Mouse (Mus musculus): ENCODE measurements around the gene Dmrtc1b. TPM values are rescaled to one million over a fixed set of nuclear protein-coding genes. Genes with fewer than 3 reads are reported as not detected.
"Not testable (repeated sequence)": the region's sequence is repeated elsewhere in the genome, so short reads cannot be mapped to it uniquely, and the experiment has no call there.

Dmrtc1b gene
- not detected in 2 replicates for polyA plus RNA-seq (2016; fragmentation: Nextera tagmentation; extraction: Ambion mirVana)

DNA sequence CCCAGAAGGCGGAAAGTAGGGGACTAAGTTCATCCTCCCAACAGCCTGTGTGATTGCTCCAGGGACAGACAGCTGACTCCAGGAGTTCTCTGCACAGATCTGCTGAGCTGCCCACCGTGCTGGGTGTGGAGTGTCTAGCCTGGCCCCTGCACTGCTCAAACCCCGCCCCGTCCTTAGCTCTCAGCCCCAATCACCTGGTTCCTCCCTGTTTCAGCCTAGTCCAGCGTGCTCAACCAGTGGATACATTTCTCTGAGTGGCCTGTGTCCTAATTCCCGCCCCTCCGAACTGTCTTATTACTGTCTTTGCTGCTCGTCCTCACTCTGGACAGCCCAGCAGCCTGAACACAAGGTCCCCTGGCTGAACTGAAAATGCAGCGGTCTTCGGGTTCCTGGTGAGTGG is at the start of gene Dmrtc1b, which contains the start of gene Gm9112:
TSS of gene Dmrtc1b (plus strand) at position 331 of the 400 bp plus-strand sequence.
TSS of gene Gm9112 (minus strand) at position 101 of the 400 bp plus-strand sequence.
- not testable (repeated sequence) for H3K36me3 ChIP-seq (replicated peaks); DNase-seq (ENCODE audit: low spot score); H3K27ac ChIP-seq (replicated peaks); H3K4me1 ChIP-seq; H3K9me3 ChIP-seq; H3K4me3 ChIP-seq
- peaks cover 51% of the 10 kb centered on the region for H3K27me3 ChIP-seq (replicated peaks; ENCODE audit: low read depth, poor library complexity, severe bottlenecking)
- 78% methylated on average over 10 of the region's 10 CpGs for WGBS

GRCm38 (mm10) chrX:102660712-102661111 is 47.0 kb upstream of the Dmrtc1b start:
- H3K27me3 ChIP-seq (replicated peaks; ENCODE audit: low read depth, poor library complexity, severe bottlenecking): peaks cover 19% of the 10 kb centered on the region
- H3K4me1 ChIP-seq: no peaks in the 10 kb centered on the region
- H3K36me3 ChIP-seq (replicated peaks): no peaks in the 10 kb centered on the region
- no peaks in the 10 kb centered on the region for H3K9me3 ChIP-seq
- no peak overlapping the region for H3K27ac ChIP-seq (replicated peaks)
- H3K4me3 ChIP-seq: no peak overlapping the region
- DNase-seq (ENCODE audit: low spot score): no peak
- WGBS: 22% methylated on average over 3 of the region's 3 CpGs

- 85% methylated on average over 2 of the region's 2 CpGs for WGBS
These were observed 41.0 kb upstream of the Dmrtc1b start for GRCm38 (mm10) chrX:102666641-102667040.

DNA sequence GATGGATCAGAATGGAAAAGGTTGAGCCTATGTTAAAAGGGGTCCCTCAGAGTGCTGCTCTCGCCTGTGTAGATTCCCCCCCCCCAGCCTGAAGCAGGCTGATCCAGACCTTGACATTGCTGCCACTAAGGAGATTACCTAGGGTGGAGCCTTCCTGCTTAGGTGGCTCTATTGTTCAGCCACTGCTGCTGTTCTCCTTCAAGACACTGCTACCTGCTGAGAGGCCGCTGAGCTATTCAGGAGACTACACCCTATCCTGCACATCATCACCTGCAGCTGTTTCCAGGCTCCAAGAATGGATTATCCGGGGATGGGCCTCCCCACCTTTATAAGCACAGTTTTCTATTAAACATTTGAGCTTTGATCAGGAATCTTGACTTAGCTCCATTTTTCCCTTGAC is 23.0 kb upstream of the Dmrtc1b start:
- not testable (repeated sequence) for H3K36me3 ChIP-seq (replicated peaks); H3K27ac ChIP-seq (replicated peaks); H3K4me3 ChIP-seq; DNase-seq (ENCODE audit: low spot score); H3K4me1 ChIP-seq; H3K9me3 ChIP-seq
- 37% methylated on average over 3 of the region's 3 CpGs for WGBS
- H3K27me3 ChIP-seq (replicated peaks; ENCODE audit: low read depth, poor library complexity, severe bottlenecking): peaks cover 36% of the 10 kb centered on the region

More at GRCm38 (mm10) chrX:102666641-102667040, 41.0 kb upstream of the Dmrtc1b start:
- no peak overlapping the region for H3K27ac ChIP-seq (replicated peaks)
- peaks cover 28% of the 10 kb centered on the region for H3K27me3 ChIP-seq (replicated peaks; ENCODE audit: low read depth, poor library complexity, severe bottlenecking)
- no peak overlapping the region for H3K4me3 ChIP-seq
- no peaks in the 10 kb centered on the region for H3K36me3 ChIP-seq (replicated peaks)
- H3K4me1 ChIP-seq: no peaks in the 10 kb centered on the region
- no peak for DNase-seq (ENCODE audit: low spot score)
- H3K9me3 ChIP-seq: no peaks in the 10 kb centered on the region

- not testable (repeated sequence) for H3K9me3 ChIP-seq; H3K4me1 ChIP-seq; H3K27ac ChIP-seq (replicated peaks); H3K4me3 ChIP-seq; H3K36me3 ChIP-seq (replicated peaks); DNase-seq (ENCODE audit: low spot score)
- peaks cover 39% of the 10 kb centered on the region for H3K27me3 ChIP-seq (replicated peaks; ENCODE audit: low read depth, poor library complexity, severe bottlenecking)
- WGBS: 89% methylated on average over 5 of the region's 5 CpGs
These were observed 20.8 kb upstream of the Dmrtc1b start, which contains the start of gene Gm3880 for GRCm38 (mm10) chrX:102686872-102687271. TSS of gene Gm3880 (minus strand) at chrX:102686972.

- not testable (repeated sequence) for H3K4me3 ChIP-seq; H3K27ac ChIP-seq (replicated peaks); H3K36me3 ChIP-seq (replicated peaks); H3K4me1 ChIP-seq; H3K9me3 ChIP-seq
- peaks cover 52% of the 10 kb centered on the region for H3K27me3 ChIP-seq (replicated peaks; ENCODE audit: low read depth, poor library complexity, severe bottlenecking)
- peak; percentile 19 for DNase-seq (ENCODE audit: low spot score)
- WGBS: 21% methylated on average over 4 of the region's 4 CpGs
These were observed 18.4 kb upstream of the Dmrtc1b start for GRCm38 (mm10) chrX:102689252-102689651.

DNA sequence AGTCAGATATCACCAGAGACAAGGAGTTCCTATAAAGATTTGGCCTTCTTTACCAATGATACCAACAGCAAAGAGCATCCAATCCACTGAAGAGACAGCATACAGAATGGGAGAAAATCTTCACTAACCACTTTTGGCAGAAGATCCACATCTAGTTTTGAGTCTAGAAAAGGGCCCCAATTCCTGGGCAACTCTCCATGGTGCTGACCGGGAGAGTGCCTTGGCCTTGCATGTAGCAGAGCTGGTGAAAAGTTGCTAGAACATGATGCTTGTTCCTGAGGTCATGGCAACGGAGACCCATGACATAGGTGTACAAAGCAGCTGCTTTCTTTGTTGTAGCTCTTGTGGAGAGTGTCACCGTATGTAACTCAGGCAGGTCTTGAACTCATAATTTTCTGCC is 7.0 kb upstream of the Dmrtc1b start:
- H3K4me1 ChIP-seq; H3K4me3 ChIP-seq; H3K27ac ChIP-seq (replicated peaks); H3K36me3 ChIP-seq (replicated peaks); H3K9me3 ChIP-seq: not testable (repeated sequence)
- peak; percentile 28 for DNase-seq (ENCODE audit: low spot score)
- WGBS: 72% methylated on average over 3 of the region's 3 CpGs
- H3K27me3 ChIP-seq (replicated peaks; ENCODE audit: low read depth, poor library complexity, severe bottlenecking): peaks cover 24% of the 10 kb centered on the region

DNA sequence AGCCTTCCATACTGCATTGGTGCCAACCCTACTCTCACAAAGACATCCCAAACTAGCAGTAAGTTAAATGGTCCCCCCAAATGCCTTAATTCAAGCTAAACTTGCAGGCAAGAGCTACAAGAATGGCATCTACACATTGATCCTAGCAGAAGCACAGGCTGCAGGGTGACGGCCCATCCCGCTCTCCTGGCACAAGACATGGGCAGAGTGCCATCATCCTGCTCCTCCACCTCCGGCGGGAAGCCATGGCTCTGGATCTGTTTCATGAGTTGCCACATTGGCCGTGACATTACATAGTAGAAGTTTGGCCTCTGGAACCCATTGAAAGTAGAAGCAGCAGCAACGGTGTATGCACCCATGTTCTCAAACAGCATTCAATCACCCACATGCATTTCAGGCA is 16.6 kb downstream of the Dmrtc1b start:
- not testable (repeated sequence) for H3K4me3 ChIP-seq; DNase-seq (ENCODE audit: low spot score); H3K4me1 ChIP-seq; H3K9me3 ChIP-seq; H3K27ac ChIP-seq (replicated peaks); H3K36me3 ChIP-seq (replicated peaks)
- WGBS: 92% methylated on average over 6 of the region's 6 CpGs
- H3K27me3 ChIP-seq (replicated peaks; ENCODE audit: low read depth, poor library complexity, severe bottlenecking): peaks cover 18% of the 10 kb centered on the region

Other genes starting within 250 kb of the Dmrtc1b start
- 7.8 and 11.5 TPM in 2 replicates for gene Hdac8, start 202.5 kb upstream of the Dmrtc1b start, polyA plus RNA-seq (2016; fragmentation: Nextera tagmentation; extraction: Ambion mirVana)
- gene Phka1, start 63.6 kb upstream of the Dmrtc1b start, polyA plus RNA-seq (2016; fragmentation: Nextera tagmentation; extraction: Ambion mirVana): 9.5 and 10.4 TPM in 2 replicates
- gene Gm3880, start 20.9 kb upstream of the Dmrtc1b start, polyA plus RNA-seq (2016; fragmentation: Nextera tagmentation; extraction: Ambion mirVana): not detected in 2 replicates
- not detected in 2 replicates for gene Gm9112, start 230 bp upstream of the Dmrtc1b start, polyA plus RNA-seq (2016; fragmentation: Nextera tagmentation; extraction: Ambion mirVana)
- gene Dmrtc1c1, start 95.1 kb downstream of the Dmrtc1b start, polyA plus RNA-seq (2016; fragmentation: Nextera tagmentation; extraction: Ambion mirVana): not detected in 2 replicates
- gene Dmrtc1c2, start 146.8 kb downstream of the Dmrtc1b start, polyA plus RNA-seq (2016; fragmentation: Nextera tagmentation; extraction: Ambion mirVana): not detected in 2 replicates
- gene 1700031F05Rik, start 160.1 kb downstream of the Dmrtc1b start, polyA plus RNA-seq (2016; fragmentation: Nextera tagmentation; extraction: Ambion mirVana): not detected in 2 replicates
- 0.39 and 0.43 TPM in 2 replicates for gene Dmrtc1a, start 200.8 kb downstream of the Dmrtc1b start, polyA plus RNA-seq (2016; fragmentation: Nextera tagmentation; extraction: Ambion mirVana)
- gene 1700011M02Rik, start 201.0 kb downstream of the Dmrtc1b start, polyA plus RNA-seq (2016; fragmentation: Nextera tagmentation; extraction: Ambion mirVana): not detected in 2 replicates
- gene 1700018G05Rik, start 220.5 kb downstream of the Dmrtc1b start, polyA plus RNA-seq (2016; fragmentation: Nextera tagmentation; extraction: Ambion mirVana): not detected in 2 replicates

Data from embryonic facial prominence, embryonic 10.5 days (tissue).